Mouse (Mus musculus): ENCODE data around the gene Rras2.
A peak's percentile ranks its signal among the peaks of the same experiment; 100 is the strongest.

Gene Rras2

DNA sequence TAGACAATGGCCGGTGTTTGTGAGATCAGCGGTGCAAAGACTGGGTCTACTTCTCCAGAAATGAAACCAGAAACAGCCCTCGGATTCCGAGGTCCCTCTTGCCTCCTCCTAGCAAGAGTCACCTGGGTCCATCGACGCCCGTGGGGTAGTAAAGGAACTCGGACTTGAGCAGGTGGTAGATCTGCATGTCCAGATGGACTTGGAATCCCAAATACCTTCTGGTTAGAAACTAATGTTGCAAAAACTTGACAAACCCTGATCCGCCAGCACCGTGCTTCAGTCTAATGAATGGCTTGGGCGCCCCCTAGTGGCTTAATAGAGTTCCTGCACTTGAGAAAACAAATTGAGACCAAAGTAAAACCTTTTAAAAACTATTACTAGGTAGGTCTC is 96.9 kb downstream of the Rras2 start:
- DNase-seq, result peak; percentile 78 to 84

GRCm38 (mm10) chr7:114020057-114020703 is 97.4 kb downstream of the Rras2 start:
- DNase-seq, result peak; percentile 19 to 26

GRCm38 (mm10) chr7:114018861-114019260 is 98.7 kb downstream of the Rras2 start:
- DNase-seq, result peak; percentile 59 to 64

- no peak for DNase-seq
Measured at GRCm38 (mm10) chr7:114016001-114016949, 101.3 kb downstream of the Rras2 start.

- DNase-seq, result no peak
Measured at GRCm38 (mm10) chr7:114011726-114012443, 105.7 kb downstream of the Rras2 start.

GRCm38 (mm10) chr7:114007565-114007964 is 110.0 kb downstream of the Rras2 start:
- DNase-seq, result peak; percentile 21 to 77

DNA sequence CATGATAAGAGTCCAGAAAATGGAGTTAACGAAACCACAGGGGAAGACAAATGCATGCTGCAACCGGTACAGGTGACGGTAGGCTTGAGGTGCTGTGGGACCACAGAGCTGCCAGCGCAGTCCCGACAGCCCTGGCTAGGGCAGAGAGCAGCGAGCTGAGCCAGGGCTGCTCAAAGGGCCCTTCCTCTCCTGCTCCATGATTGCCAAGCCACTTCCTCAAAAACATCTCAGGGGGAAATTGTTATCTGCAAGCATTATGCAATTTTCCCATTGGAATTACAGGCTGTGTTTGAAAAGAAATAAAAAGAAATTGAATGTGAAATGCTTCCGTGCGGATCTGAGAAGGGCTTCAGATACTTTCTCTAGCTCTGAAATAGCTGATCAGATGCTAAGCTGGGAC is 111.1 kb downstream of the Rras2 start:
- DNase-seq, result no peak

GRCm38 (mm10) chr7:114005499-114005898 is 112.1 kb downstream of the Rras2 start:
- no peak for DNase-seq

- no peak for DNase-seq
Measured at GRCm38 (mm10) chr7:114004171-114004570, 113.4 kb downstream of the Rras2 start.

- no peak for DNase-seq
Measured at GRCm38 (mm10) chr7:113997675-113998354, 119.8 kb downstream of the Rras2 start.

All from kidney, postnatal 36 days (tissue).